Mouse (Mus musculus): ENCODE results near the gene AA467197. TPM values are rescaled to one million over a fixed set of nuclear protein-coding genes. Genes with fewer than 3 reads are reported as not detected.

AA467197 gene
- polyA plus RNA-seq, 1 experiment from 2014 or later: 0.35 TPM

GRCm38 (mm10) chr2:122656052-122656451 lies 19.3 kb downstream of the AA467197 start:
- 0 out of 2 replicates have a peak, but pooled peaks cover 3% of the 10 kb centered on the region for H3K4me1 ChIP-seq
- no peaks in the 10 kb centered on the region for H3K36me3 ChIP-seq (replicated peaks)
- H3K27me3 ChIP-seq (replicated peaks; ENCODE audit: low read depth, poor library complexity, severe bottlenecking): no peaks in the 10 kb centered on the region
- H3K27ac ChIP-seq (replicated peaks): no peak overlapping the region
- no peak for DNase-seq (ENCODE audit: low spot score)
- no peak overlapping the region for H3K4me3 ChIP-seq
- no peaks in the 10 kb centered on the region for H3K9me3 ChIP-seq
- 78% methylated on average over 2 of the region's 2 CpGs for WGBS

- 0 out of 2 replicates have a peak, but pooled peaks cover 3% of the 10 kb centered on the region for H3K4me1 ChIP-seq
- H3K9me3 ChIP-seq: no peaks in the 10 kb centered on the region
- H3K36me3 ChIP-seq (replicated peaks): no peaks in the 10 kb centered on the region
- H3K27me3 ChIP-seq (replicated peaks; ENCODE audit: low read depth, poor library complexity, severe bottlenecking): no peaks in the 10 kb centered on the region
- no peak overlapping the region for H3K27ac ChIP-seq (replicated peaks)
- H3K4me3 ChIP-seq: no peak overlapping the region
- DNase-seq (ENCODE audit: low spot score): no peak
- 83% methylated on average over 9 of the region's 9 CpGs for WGBS
Measured at GRCm38 (mm10) chr2:122656767-122657166, 20.0 kb downstream of the AA467197 start.

- H3K36me3 ChIP-seq (replicated peaks): no peaks in the 10 kb centered on the region
- no peaks in the 10 kb centered on the region for H3K27me3 ChIP-seq (replicated peaks; ENCODE audit: low read depth, poor library complexity, severe bottlenecking)
- DNase-seq (ENCODE audit: low spot score): no peak
- WGBS: 81% methylated on average over 11 of the region's 11 CpGs
- 0 out of 2 replicates have a peak, but pooled peaks cover 3% of the 10 kb centered on the region for H3K4me1 ChIP-seq
- no peak overlapping the region for H3K27ac ChIP-seq (replicated peaks)
- no peaks in the 10 kb centered on the region for H3K9me3 ChIP-seq
- H3K4me3 ChIP-seq: no peak overlapping the region
Measured at GRCm38 (mm10) chr2:122657707-122658524, 21.1 kb downstream of the AA467197 start.

- 0 out of 2 replicates have a peak, but pooled peaks cover 3% of the 10 kb centered on the region for H3K4me1 ChIP-seq
- WGBS: 87% methylated on average over 7 of the region's 7 CpGs
- H3K27me3 ChIP-seq (replicated peaks; ENCODE audit: low read depth, poor library complexity, severe bottlenecking): no peaks in the 10 kb centered on the region
- no peak overlapping the region for H3K27ac ChIP-seq (replicated peaks)
- H3K9me3 ChIP-seq: no peaks in the 10 kb centered on the region
- DNase-seq (ENCODE audit: low spot score): no peak
- no peak overlapping the region for H3K4me3 ChIP-seq
- no peaks in the 10 kb centered on the region for H3K36me3 ChIP-seq (replicated peaks)
Measured at GRCm38 (mm10) chr2:122659825-122660224, 23.0 kb downstream of the AA467197 start.

- H3K27me3 ChIP-seq (replicated peaks; ENCODE audit: low read depth, poor library complexity, severe bottlenecking): no peaks in the 10 kb centered on the region
- H3K27ac ChIP-seq (replicated peaks): no peak overlapping the region
- no peak for DNase-seq (ENCODE audit: low spot score)
- H3K9me3 ChIP-seq: no peaks in the 10 kb centered on the region
- no peak overlapping the region for H3K4me3 ChIP-seq
- H3K36me3 ChIP-seq (replicated peaks): no peaks in the 10 kb centered on the region
- H3K4me1 ChIP-seq: no peaks in the 10 kb centered on the region
- 53% methylated on average over 6 of the region's 6 CpGs for WGBS
Measured at GRCm38 (mm10) chr2:122665253-122665972, 28.6 kb downstream of the AA467197 start.

- peak; percentile 53 for DNase-seq (ENCODE audit: low spot score)
- Histone ChIP-seq H3K27me3 (replicated peaks; ENCODE audit: low read depth, poor library complexity, severe bottlenecking) (no peaks in the 10 kb centered on the region), H3K9me3 (no peaks in the 10 kb centered on the region), H3K27ac (replicated peaks) (no peak overlapping the region), H3K4me1 (no peaks in the 10 kb centered on the region), H3K36me3 (replicated peaks) (no peaks in the 10 kb centered on the region), H3K4me3 (no peak overlapping the region)
- 52% methylated on average over 12 of the region's 12 CpGs for WGBS
Measured at GRCm38 (mm10) chr2:122665973-122666875, 29.4 kb downstream of the AA467197 start.

DNA sequence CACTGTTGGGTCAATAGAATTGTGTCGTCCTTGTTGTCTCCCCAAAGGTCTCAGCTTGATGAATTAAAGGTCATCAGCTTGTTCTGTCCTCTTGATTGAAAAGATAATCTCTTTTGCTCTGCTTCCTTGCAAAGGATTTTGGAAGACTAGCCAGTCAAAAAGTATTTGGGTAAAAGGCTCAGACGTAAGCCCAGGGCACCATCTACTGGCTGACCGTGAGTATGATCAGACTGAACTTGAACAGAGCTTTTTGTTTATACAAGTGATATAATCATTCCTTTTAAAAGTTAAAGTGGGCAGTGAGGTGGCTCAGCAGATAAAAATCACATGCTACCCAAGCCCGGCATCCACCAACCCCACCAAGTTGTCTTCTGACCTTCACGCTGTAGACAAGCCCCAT lies 31.1 kb downstream of the AA467197 start:
- Histone ChIP-seq H3K27me3 (replicated peaks; ENCODE audit: low read depth, poor library complexity, severe bottlenecking) (no peaks in the 10 kb centered on the region), H3K9me3 (no peaks in the 10 kb centered on the region), H3K27ac (replicated peaks) (no peak overlapping the region), H3K4me3 (no peak overlapping the region), H3K36me3 (replicated peaks) (no peaks in the 10 kb centered on the region), H3K4me1 (no peaks in the 10 kb centered on the region)
- peak; percentile 31 for DNase-seq (ENCODE audit: low spot score)
- 53% methylated on average over 5 of the region's 5 CpGs for WGBS

DNA sequence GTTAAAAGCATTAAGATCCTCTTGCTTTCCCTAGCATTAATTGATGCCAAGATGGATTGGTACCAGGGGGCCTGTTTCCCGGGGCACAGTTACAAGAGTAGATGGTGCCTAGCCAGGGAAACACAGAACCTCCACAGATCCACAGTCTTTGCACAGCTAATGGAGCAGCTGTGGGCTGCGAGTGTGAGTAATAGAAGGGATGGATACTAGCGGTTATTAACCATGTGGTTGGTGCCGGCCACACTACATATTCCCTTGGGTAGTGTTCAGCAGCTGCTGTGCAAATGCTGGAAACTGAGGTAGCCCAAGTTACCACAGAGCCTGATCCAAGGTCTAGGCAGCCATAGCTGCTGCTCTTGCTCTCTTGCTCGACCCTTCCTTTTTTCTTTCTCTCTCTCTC lies 34.9 kb downstream of the AA467197 start:
- H3K4me1 ChIP-seq: no peaks in the 10 kb centered on the region
- H3K27me3 ChIP-seq (replicated peaks; ENCODE audit: low read depth, poor library complexity, severe bottlenecking): no peaks in the 10 kb centered on the region
- H3K4me3 ChIP-seq: no peak overlapping the region
- H3K9me3 ChIP-seq: no peaks in the 10 kb centered on the region
- no peak overlapping the region for H3K27ac ChIP-seq (replicated peaks)
- H3K36me3 ChIP-seq (replicated peaks): no peaks in the 10 kb centered on the region
- whole genome bisulfite sequencing: 81% methylated on average over 5 of the region's 5 CpGs
- no peak for DNase-seq (ENCODE audit: low spot score)

DNA sequence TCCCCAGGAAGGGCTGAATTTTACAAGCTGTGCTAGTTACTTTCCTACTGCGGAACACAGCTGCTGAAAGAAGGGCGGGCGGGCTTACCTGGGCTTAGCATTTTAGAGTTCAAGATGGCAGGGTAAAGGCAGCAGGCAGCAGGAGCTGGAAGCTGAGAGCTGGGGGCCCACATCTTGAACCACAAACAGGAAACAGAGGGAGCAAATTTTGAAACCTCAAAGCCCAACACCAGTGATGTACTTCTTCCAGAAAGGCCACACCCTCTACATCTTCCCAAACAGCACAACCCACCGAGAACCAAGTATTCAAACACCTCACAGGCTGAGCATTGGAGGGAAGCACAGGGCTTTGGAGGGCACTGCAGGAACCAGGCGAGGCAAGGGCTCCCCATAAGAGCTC lies 36.1 kb downstream of the AA467197 start:
- H3K27me3 ChIP-seq (replicated peaks; ENCODE audit: low read depth, poor library complexity, severe bottlenecking): no peaks in the 10 kb centered on the region
- DNase-seq (ENCODE audit: low spot score): no peak
- H3K9me3 ChIP-seq: no peaks in the 10 kb centered on the region
- H3K4me1 ChIP-seq: no peaks in the 10 kb centered on the region
- no peaks in the 10 kb centered on the region for H3K36me3 ChIP-seq (replicated peaks)
- no peak overlapping the region for H3K4me3 ChIP-seq
- no peak overlapping the region for H3K27ac ChIP-seq (replicated peaks)
- WGBS: 73% methylated on average over 5 of the region's 5 CpGs

DNA sequence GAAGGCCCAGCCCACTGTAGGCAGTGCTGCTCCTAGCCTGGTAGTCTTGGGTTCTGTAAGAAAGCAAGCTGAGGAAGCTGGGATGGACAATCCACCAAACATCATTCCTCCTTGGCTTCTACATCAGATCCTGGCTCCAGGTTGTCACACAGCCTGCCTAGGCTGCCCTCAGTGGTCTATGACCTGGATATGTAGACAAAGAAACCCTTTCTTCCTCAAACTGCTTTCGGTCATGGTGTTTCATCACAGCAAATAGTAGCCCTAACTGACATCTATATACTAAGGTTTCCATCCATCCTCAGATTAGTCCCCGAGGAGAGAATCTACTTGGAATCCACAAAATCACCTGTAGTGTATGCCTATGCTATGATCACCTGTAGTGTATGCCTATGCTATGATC lies 38.3 kb downstream of the AA467197 start:
- DNase-seq (ENCODE audit: low spot score): no peak
- Histone ChIP-seq H3K27ac (replicated peaks) (no peak overlapping the region), H3K9me3 (no peaks in the 10 kb centered on the region), H3K4me3 (no peak overlapping the region), H3K27me3 (replicated peaks; ENCODE audit: low read depth, poor library complexity, severe bottlenecking) (no peaks in the 10 kb centered on the region), H3K36me3 (replicated peaks) (no peaks in the 10 kb centered on the region), H3K4me1 (no peaks in the 10 kb centered on the region)
- WGBS: 94% methylated on average over 2 of the region's 2 CpGs

DNA sequence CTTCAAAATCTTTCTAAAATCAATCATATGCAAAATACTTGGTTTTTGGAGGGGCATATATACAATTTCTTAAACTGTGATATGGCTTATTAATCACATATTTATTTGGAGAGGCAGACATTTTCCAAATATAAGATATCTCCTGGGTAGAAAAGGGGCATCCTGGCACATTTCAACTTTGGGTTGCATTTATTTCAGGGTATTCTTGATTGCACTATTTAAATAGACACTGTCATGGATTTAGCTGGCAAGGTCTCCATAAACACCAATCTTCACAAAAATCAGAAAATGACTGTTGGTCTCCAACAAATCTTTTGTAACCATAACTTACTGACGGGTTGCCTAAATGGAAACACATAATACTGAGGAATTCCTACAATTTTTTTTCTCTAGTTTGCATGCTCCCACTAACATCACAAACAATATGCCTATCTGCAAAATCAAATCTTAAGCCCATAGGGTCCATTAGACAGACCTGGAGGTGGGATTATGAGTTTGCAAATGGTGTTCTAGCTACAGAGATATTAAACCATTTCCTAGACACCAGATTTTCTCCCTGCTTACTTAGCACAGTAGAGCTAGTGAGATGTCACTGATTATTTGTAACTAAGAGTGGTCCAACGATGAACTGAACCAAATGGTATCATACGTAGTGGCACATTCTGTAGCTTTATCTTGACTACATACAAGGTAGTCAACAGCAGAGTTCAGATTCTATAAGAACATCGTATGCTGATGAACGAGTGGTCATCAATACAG lies 44.8 kb downstream of the AA467197 start:
- 84% methylated on average over 5 of the region's 5 CpGs for WGBS
- Histone ChIP-seq H3K36me3 (replicated peaks) (no peaks in the 10 kb centered on the region), H3K9me3 (peaks cover 12% of the 10 kb centered on the region), H3K4me1 (no peaks in the 10 kb centered on the region), H3K27me3 (replicated peaks; ENCODE audit: low read depth, poor library complexity, severe bottlenecking) (no peaks in the 10 kb centered on the region), H3K27ac (replicated peaks) (no peak overlapping the region), H3K4me3 (no peak overlapping the region)
- DNase-seq (ENCODE audit: low spot score): no peak

GRCm38 (mm10) chr2:122682520-122682919 lies 45.7 kb downstream of the AA467197 start:
- H3K27ac ChIP-seq (replicated peaks): no peak overlapping the region

More at GRCm38 (mm10) chr2:122682520-122682919, 45.7 kb downstream of the AA467197 start:
- 87% methylated on average over 2 of the region's 2 CpGs for WGBS
- peaks cover 12% of the 10 kb centered on the region for H3K9me3 ChIP-seq
- DNase-seq (ENCODE audit: low spot score): no peak
- no peaks in the 10 kb centered on the region for H3K36me3 ChIP-seq (replicated peaks)
- H3K27me3 ChIP-seq (replicated peaks; ENCODE audit: low read depth, poor library complexity, severe bottlenecking): no peaks in the 10 kb centered on the region
- H3K4me1 ChIP-seq: no peaks in the 10 kb centered on the region
- no peak overlapping the region for H3K4me3 ChIP-seq

Data from embryonic facial prominence, embryonic 10.5 days (tissue).